Mouse (Mus musculus) right cerebral cortex, postnatal 14 days (tissue): ENCODE measurements at regions not wholly inside any gene's neighbourhood (a gene's known extent, or its start where the extent isn't known, plus 50 kb on each side); places are given as distances from the start of the nearest gene placed in this dataset.

Experiments used
- DNase-seq: peaks from one replicate; pipeline ENCODE4 v3.0.0; 2022

DNA sequence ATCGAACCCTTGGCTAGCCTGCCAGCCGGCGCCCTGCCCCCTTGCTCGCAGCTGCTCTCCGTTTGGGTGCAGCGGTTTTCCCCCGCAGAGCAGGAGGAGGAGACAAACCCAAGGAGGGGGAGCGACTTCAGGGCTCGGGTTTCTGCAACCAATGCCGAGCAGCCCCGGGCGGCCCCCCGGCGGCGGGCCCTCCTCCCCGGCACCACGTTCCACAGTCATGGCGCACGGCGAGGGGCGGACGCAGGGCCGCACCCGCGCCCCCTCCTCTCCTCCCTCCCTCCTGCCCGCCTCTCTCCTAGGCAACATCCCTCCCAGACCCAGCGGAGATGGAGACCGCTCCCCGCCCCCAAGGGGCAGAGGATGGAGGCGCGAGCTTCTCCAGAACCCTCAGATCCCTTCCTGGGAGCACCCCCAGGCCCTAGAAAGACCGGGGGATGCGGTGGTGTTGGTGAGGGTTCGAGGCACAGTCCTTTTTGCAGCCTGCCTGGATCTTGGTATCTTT, 129.4 kb upstream of the Ubr2 start:
- peak; percentile 93 for DNase-seq

DNA sequence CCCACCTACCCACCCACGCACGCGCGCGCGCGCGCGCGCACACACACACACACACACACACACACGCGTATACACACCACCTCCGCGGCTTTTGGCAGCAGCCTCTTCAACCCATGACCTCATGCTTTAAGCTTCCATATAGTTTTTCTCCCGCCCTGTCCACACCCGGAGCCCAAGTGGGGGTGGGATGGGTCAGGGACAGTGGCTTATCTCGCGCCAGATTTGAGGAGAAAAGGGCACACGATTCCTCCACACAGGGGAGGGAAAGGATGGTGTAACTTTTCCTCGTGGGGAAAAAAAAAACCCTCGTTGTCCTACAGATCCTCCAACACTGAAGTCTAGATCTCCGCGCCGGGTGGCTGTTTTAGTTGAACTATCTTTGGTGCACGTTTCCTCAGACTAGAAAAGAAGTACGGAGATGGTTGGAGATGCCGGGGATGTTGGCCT, 128.8 kb upstream of the Ubr2 start:
- DNase-seq: peak; percentile 42

DNA sequence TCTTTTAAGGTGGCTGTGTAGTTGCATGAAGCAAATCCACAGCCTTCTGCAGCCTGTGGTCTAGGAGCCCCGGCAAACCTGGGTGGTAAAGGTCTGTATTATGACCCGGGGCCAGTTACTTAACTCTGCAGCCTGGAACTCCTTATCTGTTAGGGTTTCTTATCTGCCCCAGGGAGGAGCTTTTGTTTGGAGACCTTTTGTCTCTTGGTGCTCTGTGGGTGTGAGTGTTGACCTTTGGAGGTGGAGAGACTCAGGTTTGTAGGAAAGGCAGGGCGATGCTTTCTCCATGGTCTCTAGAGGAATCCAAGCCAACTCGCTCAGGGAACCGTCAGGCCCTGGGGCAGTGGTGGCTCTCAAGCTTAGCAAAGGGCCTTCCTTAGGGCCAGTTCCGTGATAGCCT, 127.8 kb upstream of the Ubr2 start:
- DNase-seq: no peak

DNA sequence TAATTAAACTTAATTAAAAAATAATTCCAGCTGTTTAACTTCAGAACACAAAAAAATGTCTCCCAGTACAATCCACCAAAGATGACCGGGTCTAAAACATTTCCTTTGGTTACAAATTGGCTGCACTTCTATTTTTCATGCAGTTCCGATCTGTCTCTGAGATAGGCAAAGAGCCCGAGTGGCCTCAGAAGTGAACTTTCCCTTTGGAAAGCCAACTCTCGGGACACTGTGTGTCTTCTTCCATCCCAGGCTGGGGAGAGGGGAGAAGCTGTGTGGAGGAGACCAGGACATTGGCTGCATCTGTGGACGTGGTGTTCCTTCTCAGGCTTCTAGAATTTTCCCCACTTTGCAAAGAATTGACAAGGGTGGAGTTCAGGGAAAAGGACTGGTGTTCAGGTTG, 125.0 kb upstream of the Ubr2 start:
- no peak for DNase-seq

DNA sequence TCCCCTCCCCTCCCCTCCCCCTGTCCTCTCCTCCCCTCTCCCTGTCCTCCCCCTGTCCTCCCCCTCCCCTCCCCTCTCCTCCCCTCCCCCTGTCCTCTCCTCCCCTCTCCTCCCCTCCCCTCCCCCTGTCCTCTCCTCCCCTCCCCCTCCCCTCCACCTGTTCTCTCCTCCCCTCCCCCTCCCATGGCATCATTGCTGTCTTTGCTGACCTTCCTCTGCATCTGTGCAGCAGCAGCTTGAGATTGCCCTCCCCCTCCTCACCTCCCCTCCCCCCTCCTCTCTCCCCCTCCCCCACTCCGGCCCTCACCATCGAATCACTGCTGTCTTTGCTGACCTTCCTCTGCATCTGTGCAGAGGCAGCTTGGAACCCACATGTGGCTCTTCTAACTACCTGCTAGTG, 123.4 kb upstream of the Ubr2 start:
- no peak for DNase-seq

DNA sequence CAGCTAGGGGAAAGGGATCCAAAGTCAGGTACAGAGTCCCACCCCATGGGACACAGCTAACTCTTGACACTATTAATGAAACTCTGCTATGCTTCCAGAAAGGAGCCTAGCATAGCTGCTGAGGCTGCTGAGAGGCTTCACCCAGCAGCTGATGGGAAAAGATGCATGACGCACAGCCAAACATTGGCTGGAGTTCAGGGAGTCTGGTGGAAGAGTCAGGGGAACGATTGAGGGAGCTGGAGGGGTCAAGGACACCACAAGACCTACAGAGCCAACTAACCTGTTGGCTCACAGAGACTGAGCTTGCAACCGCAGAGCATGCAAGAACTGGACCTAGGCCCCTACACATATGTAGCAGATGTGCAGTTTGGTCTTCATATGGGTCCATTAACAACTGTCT, 117.2 kb upstream of the Ubr2 start:
- no peak for DNase-seq

DNA sequence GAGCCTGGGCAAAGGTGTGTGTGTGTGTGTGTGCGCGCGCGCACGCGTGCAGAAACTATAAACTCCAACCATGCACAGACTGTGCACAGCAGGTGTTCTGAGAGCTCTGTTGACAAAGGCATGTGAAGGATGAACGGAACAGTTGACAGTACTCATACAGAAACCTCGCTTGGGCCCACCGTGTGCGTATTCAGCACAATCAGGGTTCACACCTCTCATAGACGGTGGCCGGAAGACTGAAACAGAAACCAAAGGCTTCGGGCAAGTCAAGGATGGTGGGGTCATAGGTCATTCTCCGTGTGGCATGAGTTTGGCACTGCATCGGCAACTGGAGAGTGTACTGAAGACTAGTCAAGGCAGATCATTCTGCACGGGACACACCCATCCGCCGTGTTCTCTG, 113.2 kb upstream of the Ubr2 start:
- no peak for DNase-seq

DNA sequence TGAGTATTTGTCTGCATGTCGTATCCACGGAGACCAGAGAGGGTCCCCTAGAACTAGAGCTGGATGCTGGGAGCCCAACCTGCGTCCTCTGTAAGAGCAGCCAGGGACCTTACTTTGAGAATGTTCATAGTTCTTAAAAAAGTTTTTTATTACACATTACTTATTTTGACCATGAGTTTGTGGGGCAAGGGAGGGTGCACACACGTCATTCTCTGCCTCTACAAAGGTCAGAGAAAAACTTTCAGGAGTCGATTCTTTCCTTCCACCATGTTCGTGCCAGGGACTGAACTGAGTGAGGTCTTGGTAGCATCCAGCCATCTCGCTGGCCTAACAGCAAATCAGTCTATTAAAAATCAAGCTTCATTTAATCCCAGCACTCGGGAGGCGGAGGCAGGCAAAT, 111.9 kb upstream of the Ubr2 start:
- DNase-seq: no peak

DNA sequence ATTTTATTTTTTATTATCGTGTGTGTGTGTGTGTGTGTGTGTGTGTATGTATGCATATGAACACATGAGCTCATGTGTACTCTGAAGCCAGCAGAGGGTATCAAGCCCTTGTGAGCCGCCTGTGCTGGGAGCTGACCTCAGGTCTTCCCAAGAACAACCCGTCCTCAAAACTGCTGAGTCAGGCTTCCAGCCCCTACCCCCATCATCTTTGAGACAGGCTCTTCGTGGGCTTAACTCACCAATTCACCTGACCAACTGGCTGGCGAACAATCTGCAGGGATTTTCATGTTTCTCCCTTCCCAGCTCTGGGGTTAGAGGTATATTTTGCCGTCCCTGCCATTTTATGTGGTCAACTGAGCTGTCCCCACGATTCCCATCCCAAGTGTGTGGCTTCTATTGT, 107.7 kb upstream of the Ubr2 start:
- DNase-seq: no peak

DNA sequence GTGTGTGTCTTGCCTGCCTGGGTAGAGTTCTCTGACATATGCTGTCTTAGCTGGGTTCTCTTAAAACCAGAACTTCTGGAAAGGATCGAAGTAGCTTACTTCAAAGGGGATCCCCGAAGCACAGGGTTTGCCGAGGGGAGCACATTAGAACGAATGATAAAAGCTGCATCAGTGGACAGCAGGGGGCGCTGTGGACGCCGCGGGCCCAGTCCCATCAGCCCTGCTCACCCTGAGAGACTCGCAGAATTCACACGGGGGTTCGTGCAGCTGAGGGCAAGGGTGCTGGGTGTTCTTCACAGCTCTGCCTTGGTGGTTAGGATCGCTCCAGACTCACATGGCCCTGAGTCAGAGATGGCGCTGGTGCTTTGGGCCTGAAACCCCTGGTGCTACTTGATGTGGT, 105.4 kb upstream of the Ubr2 start:
- peak; percentile 38 for DNase-seq

DNA sequence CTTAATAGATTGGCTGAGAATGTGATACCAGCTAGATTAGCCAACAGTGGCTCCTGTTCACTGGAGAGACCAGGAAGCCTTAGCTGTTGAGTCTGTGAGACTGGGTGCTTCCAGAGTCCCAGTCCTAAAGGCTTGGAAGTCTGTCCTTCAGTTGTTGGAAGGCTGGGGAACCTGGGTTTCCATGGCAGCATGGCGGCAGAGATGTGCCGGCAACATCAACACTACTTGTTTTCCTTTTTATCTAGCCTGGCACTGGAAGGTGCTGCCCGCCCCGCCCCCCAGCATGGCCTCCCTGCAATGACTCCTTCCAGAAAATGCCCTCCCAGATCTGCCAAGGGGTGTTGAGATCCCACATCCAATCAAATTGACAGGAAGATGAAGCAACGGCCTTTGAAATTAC, 104.8 kb upstream of the Ubr2 start:
- no peak for DNase-seq

DNA sequence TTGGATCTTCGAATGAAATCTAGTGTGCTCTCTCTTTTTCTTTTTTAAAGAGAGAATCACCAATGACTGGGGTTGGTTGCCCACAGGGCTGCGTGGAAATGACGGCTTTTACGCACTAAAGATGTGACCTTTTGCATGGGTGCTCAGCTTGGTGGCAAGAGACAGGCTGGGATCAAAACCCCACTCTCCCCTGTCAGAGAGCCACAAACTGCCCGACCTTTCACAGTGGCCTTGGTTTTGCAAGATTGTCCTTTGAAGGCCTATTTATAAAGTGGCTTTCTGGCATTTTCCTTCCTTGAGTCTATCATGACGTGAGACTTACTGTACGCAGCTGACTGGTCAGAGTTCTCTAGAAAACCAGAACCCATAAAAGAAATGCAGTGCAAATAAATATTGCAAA, 104.4 kb upstream of the Ubr2 start:
- DNase-seq: no peak

DNA sequence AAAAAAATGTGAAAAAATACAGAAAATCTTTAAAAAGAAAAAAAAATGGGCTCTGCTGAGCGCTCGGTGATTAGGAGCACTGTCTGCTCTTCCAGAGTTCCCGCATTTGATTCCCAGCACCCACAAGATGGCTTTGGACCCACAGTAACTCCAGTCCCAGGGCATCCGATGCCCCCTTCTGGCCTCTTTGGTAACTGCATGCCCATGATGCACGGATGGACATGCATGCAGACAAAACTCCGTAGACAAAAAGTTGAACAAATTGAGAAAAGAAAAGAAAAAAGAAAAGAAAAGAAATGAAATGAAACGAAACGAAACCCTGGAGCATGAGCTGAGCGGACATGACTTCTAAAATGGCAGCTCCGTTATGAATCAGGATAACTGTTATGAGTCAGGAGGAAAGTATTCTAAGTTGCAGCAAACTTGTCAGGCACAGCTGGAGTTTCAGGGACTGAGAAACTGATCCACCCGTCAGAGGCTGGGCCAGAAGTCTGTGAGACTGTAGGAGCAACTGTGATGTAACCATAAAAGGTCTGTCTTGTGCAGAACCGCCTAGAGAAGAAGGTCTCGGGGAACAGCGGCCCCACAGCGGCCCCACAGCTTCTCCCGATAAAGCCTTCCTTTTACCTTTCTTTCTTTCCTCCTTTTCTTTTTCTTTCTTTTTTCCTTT, 102.3 kb upstream of the Ubr2 start:
- DNase-seq: no peak

DNA sequence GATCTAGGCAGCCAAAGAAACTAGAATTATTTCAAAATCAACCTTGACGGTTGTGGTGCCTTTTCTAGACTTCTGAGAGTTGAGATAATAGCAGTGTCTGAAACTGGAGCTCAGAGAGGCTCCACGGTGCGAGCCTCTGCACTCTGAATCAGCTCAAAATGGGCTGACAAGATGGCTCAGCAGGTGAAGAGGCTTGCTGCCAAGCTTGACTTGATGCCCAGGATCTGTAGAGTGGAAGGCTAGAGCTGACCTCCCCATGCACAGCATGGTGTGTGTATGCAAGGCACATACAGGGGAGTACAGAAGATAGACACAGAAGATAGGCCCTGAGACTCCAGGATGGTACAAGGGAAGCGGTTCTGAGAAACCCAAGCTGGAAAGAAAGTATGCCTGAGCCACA, 100.5 kb upstream of the Ubr2 start:
- no peak for DNase-seq

DNA sequence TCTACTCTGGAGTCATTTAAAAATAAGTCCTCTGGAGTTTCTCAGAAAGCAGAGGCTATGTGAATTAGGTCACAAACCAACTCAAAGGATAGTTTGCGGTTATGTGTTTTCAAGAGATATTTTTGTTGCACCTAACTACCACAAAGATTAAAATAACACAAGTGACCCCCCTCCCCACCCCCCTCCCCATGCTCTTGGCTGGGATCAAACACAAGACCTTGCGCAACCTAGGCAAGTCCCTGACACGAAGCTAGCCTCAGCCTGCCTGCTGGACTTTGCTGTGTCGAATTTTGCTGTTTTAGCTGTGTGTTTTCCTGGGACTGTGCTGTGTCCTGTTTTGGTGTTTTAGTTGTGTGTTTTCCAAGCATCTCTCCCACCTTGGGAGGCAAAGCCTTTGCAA, 94.0 kb upstream of the Ubr2 start:
- DNase-seq: no peak

DNA sequence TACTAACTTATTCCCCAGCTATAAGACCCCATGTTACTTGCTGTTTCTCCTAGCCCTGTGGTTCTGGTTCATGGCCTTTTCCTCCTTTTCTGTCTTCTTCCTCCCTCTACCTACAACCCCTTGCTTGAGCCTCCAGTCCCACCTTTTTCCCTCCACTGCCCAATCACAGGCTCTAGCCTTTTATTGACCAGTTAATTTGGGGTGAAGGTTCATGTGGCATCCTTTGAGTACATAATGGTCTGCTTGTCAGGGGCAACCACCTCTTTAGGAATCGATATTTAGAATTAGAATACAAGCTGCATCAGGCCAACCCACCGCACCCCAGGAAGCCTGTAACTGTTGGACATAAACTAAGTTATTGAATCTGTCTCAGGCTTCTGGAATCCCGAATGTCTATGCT, 84.8 kb upstream of the Ubr2 start:
- no peak for DNase-seq

DNA sequence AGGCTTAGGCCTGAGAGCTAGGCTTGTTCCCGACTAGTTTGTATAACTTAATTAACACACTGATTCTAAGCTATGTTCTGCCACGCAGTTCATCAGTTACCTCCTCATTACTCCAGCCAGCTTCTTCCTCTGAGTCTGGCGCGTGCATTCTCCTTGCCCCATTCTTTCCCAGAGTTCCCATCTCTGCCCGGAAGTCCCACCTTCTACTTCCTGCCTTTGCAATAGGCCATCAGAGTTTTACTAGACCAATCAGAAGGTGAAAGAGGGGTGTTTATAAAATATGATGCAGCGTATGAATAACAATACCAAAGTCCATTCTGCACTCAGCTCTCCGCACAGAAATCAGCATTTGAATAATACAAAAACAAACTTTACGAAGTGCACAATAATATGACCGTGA, 81.7 kb upstream of the Ubr2 start:
- DNase-seq: no peak

DNA sequence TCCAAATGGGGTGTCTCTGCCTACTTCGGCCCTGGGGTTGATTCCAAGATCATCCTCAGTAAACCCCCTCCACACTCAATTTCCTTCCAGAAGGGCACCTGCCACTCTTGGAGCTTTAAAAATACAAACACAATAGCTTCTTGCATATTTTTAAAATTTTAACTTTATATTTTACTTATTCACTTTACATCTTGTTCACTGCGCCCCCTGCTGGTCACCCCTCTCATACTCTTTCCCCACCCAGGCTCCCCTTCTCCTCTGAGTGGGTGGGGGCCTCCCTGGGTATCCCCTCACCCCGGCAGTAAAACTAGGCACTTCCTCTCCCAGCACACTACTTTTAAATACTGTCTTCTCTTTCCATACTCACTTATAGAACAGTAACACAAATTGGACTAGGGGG, 79.4 kb upstream of the Ubr2 start:
- no peak for DNase-seq

DNA sequence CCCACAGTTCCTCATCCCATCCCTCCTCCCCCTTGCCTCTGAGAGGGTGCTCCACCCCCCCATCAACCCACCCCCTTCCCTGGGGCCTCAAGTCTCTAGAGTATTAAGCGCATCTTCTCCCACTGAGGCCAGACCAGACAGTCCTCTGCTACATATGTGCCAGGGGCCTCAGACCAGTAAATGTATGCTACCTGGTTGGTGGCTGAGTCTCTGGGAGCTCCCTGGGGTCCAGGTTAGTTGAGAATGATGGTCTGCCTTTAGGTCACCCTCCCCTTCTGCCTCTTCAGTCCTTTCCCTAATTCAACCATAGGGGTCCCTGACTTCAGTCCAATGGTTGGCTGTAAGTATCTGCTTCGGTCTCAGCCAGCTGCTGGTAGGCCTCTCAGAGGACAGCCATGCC, 58.9 kb upstream of the Ubr2 start:
- no peak for DNase-seq

DNA sequence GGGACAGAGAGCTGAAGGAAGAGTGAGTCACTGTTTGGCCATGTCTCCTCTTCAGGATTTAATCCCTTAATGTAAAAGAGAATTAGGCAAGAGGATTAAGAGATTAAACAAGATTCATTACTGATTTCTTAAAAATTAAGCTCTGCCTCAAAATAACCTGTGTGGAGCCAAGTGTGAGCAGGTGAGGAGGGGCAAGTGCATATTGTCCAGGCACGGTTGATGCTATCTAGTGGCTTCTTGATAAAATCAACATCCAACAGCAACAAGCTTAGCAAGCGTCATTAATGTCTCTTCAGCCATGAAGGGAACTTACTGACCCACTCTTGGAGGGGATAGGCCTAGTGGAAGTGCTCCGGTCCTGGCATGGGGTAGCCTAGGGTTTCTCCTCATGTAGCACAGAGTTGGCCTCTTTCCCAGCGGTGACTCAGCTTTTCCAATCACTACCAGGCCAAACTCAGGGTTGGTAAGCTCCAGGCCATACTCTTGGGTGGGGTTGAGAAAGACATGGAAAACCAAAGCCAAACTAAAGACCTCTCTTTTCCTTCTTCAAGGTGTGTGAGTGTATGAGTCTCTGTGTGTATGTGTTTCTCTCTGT, 55.0 kb upstream of the Ubr2 start:
- no peak for DNase-seq

DNA sequence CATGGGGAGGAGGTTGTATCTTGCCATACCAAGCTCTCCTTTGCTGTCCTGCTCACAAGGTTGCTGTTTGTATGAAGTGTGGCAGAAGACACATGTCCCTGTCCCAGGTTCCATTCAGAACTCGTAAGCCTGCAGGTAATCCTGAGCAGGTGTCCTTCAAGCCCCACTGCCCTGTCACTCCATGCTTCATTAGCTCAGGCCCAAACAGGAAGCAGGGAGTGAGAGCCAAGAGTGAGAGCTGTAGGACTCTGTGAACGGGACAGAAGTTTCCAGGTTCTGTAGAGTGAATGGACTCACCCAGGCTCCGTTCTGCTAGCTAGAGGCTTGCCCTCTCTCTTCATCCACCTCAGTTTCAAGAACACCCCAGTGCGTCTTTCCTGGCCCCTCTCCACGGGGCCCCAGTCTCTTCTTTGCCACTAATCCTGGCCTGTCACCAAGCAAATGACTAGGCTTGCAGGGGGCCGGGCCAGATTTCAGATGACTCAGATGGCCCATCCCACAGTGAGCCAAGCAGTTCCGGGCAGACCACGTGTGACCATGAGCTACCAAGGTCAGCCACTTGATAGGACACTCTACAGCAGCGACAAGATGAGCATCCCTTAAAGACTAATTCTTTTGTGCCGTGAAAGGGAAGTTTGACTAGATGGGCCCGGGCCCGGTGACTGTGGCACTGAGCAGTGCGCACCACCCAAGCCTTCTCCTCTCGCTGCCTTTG, 54.4 kb upstream of the Ubr2 start:
- no peak for DNase-seq

DNA sequence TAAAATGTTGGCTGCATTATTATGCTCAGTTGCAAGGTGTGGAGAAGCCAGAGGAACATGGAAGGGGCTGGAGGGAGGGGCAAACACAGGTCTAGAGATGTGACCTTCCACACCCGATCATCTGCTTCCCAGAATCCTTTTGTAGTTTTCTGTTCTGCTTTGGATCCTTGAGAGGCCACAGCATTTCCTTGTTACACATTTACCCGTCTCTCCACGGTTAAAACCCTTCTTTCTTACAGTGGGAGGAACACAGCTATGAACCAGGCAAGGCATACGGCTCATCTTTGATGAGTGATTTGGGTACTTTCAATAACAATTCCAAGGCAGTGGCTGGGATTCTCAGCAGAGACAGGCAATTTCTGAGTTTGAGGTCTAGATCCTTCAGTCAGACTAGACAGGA, 53.6 kb upstream of the Ubr2 start:
- no peak for DNase-seq

DNA sequence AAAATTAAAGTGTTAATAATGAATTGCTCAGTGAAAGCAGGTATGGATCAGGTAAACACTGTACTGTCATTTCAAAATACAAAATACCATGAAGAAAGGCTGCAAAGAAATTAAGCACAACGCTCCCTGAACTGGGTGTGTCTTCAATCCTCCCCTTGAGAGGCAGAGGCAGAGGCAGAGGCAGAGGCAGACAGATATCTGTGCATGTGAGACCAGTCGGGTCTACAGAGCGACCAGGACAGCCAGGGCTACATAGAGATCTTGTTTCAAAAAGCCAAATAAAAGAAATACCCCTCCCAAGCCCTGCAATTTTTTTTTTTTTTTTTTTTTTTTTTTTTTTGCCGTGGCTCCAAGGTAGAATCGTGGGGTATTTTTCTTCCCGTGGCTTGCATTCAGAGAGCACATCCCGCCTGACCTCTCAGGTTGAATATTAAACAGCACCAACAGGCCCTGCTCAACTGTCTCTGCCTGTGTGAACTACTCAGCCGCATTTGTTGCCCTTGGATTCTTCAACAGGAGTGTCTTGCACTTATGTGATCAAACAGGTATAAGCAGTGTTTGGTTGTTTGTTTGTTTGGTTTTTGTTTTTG, 50.8 kb upstream of the Ubr2 start:
- DNase-seq: no peak
